Mouse (Mus musculus): ENCODE measurements around the gene Lrrc8d. TPM values are rescaled to one million over a fixed set of nuclear protein-coding genes. Genes with fewer than 3 reads are reported as not detected.
"Not testable (repeated sequence)": the region's sequence is repeated elsewhere in the genome, so short reads cannot be mapped to it uniquely, and the experiment has no call there.

Lrrc8d gene
- polyA plus RNA-seq, 1 experiment: 24.8 TPM

DNA sequence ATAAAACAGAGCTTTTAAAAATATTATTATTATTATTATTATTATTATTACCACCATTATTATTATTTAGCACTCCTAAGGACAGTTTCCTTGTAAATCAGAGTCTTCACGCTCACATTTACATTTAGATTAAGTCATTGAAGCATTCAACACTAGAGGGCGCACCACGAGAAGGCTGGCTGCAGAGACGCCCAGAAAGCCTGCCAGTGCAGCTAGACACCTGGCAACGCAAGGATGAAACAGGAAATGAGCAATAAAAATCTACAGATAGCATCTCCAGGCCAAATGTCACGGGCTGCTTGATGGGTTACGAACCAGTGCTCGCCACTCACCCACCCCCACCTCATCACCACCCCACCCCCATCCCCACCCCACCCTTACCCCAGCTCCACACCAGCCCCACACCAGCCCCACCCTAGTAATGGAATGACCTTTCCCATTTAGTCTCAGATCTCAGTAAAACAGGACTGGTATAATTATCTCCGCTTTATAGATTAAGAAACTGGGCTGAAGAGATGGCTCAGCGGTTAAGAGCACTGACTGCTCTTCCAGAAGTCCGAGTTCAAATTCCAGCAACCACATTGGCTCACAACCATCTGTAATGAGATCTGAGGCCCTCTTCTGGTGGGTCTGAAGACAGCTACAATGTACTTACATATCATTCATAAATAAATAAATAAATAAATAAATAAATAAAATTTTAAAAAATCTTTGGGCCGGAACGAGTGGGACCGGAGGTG, 14.7 kb upstream of the Lrrc8d start:
- peak in 1 of 3 experiments; percentile 17 for TF ChIP-seq MYOD1 (IDR thresholded peaks at IDR 0.05; ENCODE audit: control insufficient read depth in 1 of 3, insufficient read length in 2 of 3, low read depth in 2 of 3)
- peak in 1 of 3 experiments; percentile 21 for TF ChIP-seq MYOG (IDR thresholded peaks at IDR 0.05; ENCODE audit: control insufficient read depth in 1 of 3, insufficient read depth in 1 of 3, insufficient read length in 2 of 3, low read depth in 2 of 3)
- TF ChIP-seq MAX (IDR thresholded peaks at IDR 0.05; ENCODE audit: low read depth): no peak
- no peak for TF ChIP-seq POLR2AphosphoS2 (IDR thresholded peaks at IDR 0.05; ENCODE audit: insufficient read length, low read depth)
- no peak overlapping the region for H3ac ChIP-seq (ENCODE audit: control insufficient read depth, insufficient read length)
- H3K79me2 ChIP-seq (ENCODE audit: control insufficient read depth, insufficient read depth): no peaks in the 10 kb centered on the region
- no peaks in the 10 kb centered on the region for H3K27me3 ChIP-seq (ENCODE audit: control insufficient read depth, insufficient read depth, insufficient read length)
- H3K4me3 ChIP-seq: no peak overlapping the region
- no peak overlapping the region for H3K4me2 ChIP-seq (ENCODE audit: low read depth)
- no peaks in the 10 kb centered on the region for H3K36me3 ChIP-seq (ENCODE audit: control insufficient read depth, insufficient read depth)

GRCm38 (mm10) chr5:105685780-105686305, 13.9 kb upstream of the Lrrc8d start:
- H3K27me3 ChIP-seq (ENCODE audit: control insufficient read depth, insufficient read depth, insufficient read length); H3K36me3 ChIP-seq (ENCODE audit: control insufficient read depth, insufficient read depth); H3K4me3 ChIP-seq; H3ac ChIP-seq (ENCODE audit: control insufficient read depth, insufficient read length); H3K4me2 ChIP-seq (ENCODE audit: low read depth); H3K79me2 ChIP-seq (ENCODE audit: control insufficient read depth, insufficient read depth): not testable (repeated sequence)

DNA sequence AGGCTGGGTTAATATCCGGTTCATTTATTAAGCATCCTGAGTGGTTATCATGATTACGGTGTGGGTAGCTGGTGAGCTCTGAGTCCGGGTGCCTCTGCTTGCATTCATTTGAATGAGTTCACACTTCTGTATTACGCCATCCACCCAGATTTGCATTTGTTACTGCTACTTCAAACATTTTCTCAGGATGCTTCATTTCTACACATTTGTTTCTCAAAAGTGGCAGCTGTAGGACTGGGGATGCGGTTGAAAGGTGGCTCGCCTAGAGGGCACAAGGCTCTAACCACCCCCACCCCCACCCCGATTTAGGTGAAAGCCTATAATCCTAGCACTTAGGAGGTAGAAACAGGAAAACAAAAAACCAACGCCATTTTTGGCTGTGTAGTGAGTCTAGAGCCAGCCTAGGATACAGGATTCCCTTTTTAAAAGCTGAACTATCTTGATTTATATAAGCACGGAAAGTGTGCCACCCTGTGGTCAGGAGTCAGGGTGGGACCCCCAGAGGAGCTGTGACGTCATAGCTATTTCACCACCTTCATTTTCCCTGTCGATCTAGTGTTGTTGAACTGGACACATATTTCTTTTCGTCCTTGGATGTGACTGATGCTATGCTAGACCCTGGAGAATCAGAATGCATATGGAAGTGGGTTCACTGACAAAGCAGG, 13.3 kb upstream of the Lrrc8d start:
- TF ChIP-seq MYOG (IDR thresholded peaks at IDR 0.05; ENCODE audit: control insufficient read depth in 1 of 3, insufficient read depth in 1 of 3, insufficient read length in 2 of 3, low read depth in 2 of 3) (no peak), MAX (IDR thresholded peaks at IDR 0.05; ENCODE audit: low read depth) (no peak), USF1 (IDR thresholded peaks at IDR 0.05; ENCODE audit: low read depth) (no peak), MYOD1 (IDR thresholded peaks at IDR 0.05; ENCODE audit: control insufficient read depth in 1 of 3, insufficient read length in 2 of 3, low read depth in 2 of 3) (no peak), REST (IDR thresholded peaks at IDR 0.05; ENCODE audit: insufficient read depth, insufficient read length) (no peak), TCF12 (IDR thresholded peaks at IDR 0.05; ENCODE audit: insufficient read depth, poor library complexity, severe bottlenecking) (no peak), E2F4 (IDR thresholded peaks at IDR 0.05; ENCODE audit: insufficient read depth) (no peak), SRF (IDR thresholded peaks at IDR 0.05; ENCODE audit: control insufficient read depth, insufficient read length, low read depth) (no peak), CEBPB (IDR thresholded peaks at IDR 0.05; ENCODE audit: insufficient read depth, poor library complexity, severe bottlenecking) (no peak), TCF3 (IDR thresholded peaks at IDR 0.05; ENCODE audit: insufficient read length, low read depth) (no peak), POLR2A (IDR thresholded peaks at IDR 0.05; ENCODE audit: insufficient read length, low read depth) (no peak), POLR2AphosphoS2 (IDR thresholded peaks at IDR 0.05; ENCODE audit: insufficient read length, low read depth) (no peak)
- Histone ChIP-seq H3K79me2 (ENCODE audit: control insufficient read depth, insufficient read depth) (no peaks in the 10 kb centered on the region), H3K4me2 (ENCODE audit: low read depth) (no peak overlapping the region)

GRCm38 (mm10) chr5:105690502-105691454, 9.0 kb upstream of the Lrrc8d start:
- Histone ChIP-seq H3K4me3 (no peak overlapping the region), H3K27me3 (ENCODE audit: control insufficient read depth, insufficient read depth, insufficient read length) (no peaks in the 10 kb centered on the region), H3ac (ENCODE audit: control insufficient read depth, insufficient read length) (no peak overlapping the region), H3K79me2 (ENCODE audit: control insufficient read depth, insufficient read depth) (no peaks in the 10 kb centered on the region), H3K4me2 (ENCODE audit: low read depth) (peak overlapping the region; percentile 8), H3K36me3 (ENCODE audit: control insufficient read depth, insufficient read depth) (no peaks in the 10 kb centered on the region)
- peak in 2 of 3 experiments; percentile 44 for TF ChIP-seq MYOD1 (IDR thresholded peaks at IDR 0.05; ENCODE audit: control insufficient read depth in 1 of 3, insufficient read length in 2 of 3, low read depth in 2 of 3)
- peak; percentile 14 to 85 (median 38) for TF ChIP-seq MYOG (IDR thresholded peaks at IDR 0.05; ENCODE audit: control insufficient read depth in 1 of 3, insufficient read depth in 1 of 3, insufficient read length in 2 of 3, low read depth in 2 of 3)
- no peak for TF ChIP-seq POLR2AphosphoS2 (IDR thresholded peaks at IDR 0.05; ENCODE audit: insufficient read length, low read depth)
- no peak for TF ChIP-seq USF1 (IDR thresholded peaks at IDR 0.05; ENCODE audit: low read depth)
- no peak for TF ChIP-seq SRF (IDR thresholded peaks at IDR 0.05; ENCODE audit: control insufficient read depth, insufficient read length, low read depth)
- TF ChIP-seq MAX (IDR thresholded peaks at IDR 0.05; ENCODE audit: low read depth): no peak
- TF ChIP-seq TCF12 (IDR thresholded peaks at IDR 0.05; ENCODE audit: insufficient read depth, poor library complexity, severe bottlenecking): no peak
- no peak for TF ChIP-seq CEBPB (IDR thresholded peaks at IDR 0.05; ENCODE audit: insufficient read depth, poor library complexity, severe bottlenecking)
- TF ChIP-seq REST (IDR thresholded peaks at IDR 0.05; ENCODE audit: insufficient read depth, insufficient read length): no peak

More for the DNA sequence above, 13.3 kb upstream of the Lrrc8d start:
- Histone ChIP-seq H3ac (ENCODE audit: control insufficient read depth, insufficient read length) (no peak overlapping the region), H3K4me3 (no peak overlapping the region), H3K36me3 (ENCODE audit: control insufficient read depth, insufficient read depth) (no peaks in the 10 kb centered on the region), H3K27me3 (ENCODE audit: control insufficient read depth, insufficient read depth, insufficient read length) (no peaks in the 10 kb centered on the region)

All from myocyte (in vitro differentiated cells).